Mouse (Mus musculus) midbrain, embryonic 10.5 days (tissue): ENCODE results near the gene Nr0b2. TPM values are rescaled to one million over a fixed set of nuclear protein-coding genes. Genes with fewer than 3 reads are reported as not detected.

Source experiments
- DNase-seq: peaks from one replicate; pipeline ENCODE4 v3.0.0-alpha.2; 2017; ENCODE audit warnings: low spot score
- H3K27ac ChIP-seq: fragments of 300-500 bp; sonication (generic); replicated peaks from 2 replicates; pipeline ENCODE4 v1.5.1; 2016; ENCODE audit warnings: mild to moderate bottlenecking
- H3K27me3 ChIP-seq: fragments of 300-500 bp; sonication (generic); 2 replicates; pipeline ENCODE4 v1.6.1; 2016; ENCODE audit warnings: low read depth, mild to moderate bottlenecking; ENCODE audit not compliant: poor library complexity, severe bottlenecking
- H3K36me3 ChIP-seq: fragments of 300-500 bp; sonication (generic); 2 replicates; pipeline ENCODE4 v1.6.1; 2016; ENCODE audit warnings: mild to moderate bottlenecking, moderate library complexity
- H3K4me1 ChIP-seq: fragments of 300-500 bp; sonication (generic); 2 replicates; pipeline ENCODE4 v1.6.1; 2016
- H3K4me3 ChIP-seq: fragments of 300-500 bp; sonication (generic); 2 replicates; pipeline ENCODE4 v1.5.1; 2016; ENCODE audit warnings: mild to moderate bottlenecking, moderate library complexity
- H3K9me3 ChIP-seq: fragments of 300-500 bp; sonication (generic); replicated peaks from 2 replicates; pipeline ENCODE4 v1.6.1; 2016; ENCODE audit warnings: mild to moderate bottlenecking
- WGBS: fragments of 180-500 bp; shearing (Covaris S2); methylation state at CpG from one replicate; pipeline ENCODE4 v1.1.7; 2016; 5-methylcytosine and 5-hydroxymethylcytosine counted together
- polyA plus RNA-seq: library from polyadenylated mRNA; unstranded; fragments of >200 nt; fragmentation: Nextera tagmentation; extraction: Ambion mirVana; gene quantifications from 2 replicates; pipeline ENCODE4 v1.2.1, GENCODE M21; 2016

Gene Nr0b2
- polyA plus RNA-seq, 1 experiment from 2014 or later, result 0.17 TPM

DNA sequence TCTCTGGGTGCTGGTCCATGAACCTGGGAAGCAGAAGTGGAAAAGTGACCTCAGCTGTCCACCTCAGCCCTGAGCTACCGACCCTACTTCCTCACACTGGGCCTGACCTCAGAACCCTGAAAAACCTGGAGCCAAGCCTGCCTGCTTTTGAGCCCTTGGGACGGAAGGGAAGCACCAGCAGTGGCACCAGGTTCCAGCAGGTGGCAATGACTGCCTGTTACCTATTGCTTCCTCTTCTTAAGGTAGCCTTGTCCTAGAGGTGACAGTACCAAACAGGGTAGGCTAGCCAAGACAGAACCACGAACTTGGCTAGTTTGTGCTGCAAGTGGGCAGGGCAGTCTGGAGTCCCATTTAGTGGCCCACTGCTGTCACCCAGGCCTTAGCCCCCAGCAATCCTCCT, 20.4 kb upstream of the Nr0b2 start:
- Histone ChIP-seq H3K27ac (no peak overlapping the region), H3K36me3 (peaks cover 99% of the 10 kb centered on the region), H3K4me3 (no peak overlapping the region), H3K4me1 (0 out of 2 replicates have a peak, but pooled peaks cover 2% of the 10 kb centered on the region), H3K9me3 (no peaks in the 10 kb centered on the region), H3K27me3 (no peaks in the 10 kb centered on the region)
- no peak for DNase-seq
- 87% methylated on average over 3 of the region's 3 CpGs for WGBS

- 93% methylated on average over 3 of the region's 3 CpGs for WGBS
- H3K36me3 ChIP-seq, result peaks cover 100% of the 10 kb centered on the region
- no peaks in the 10 kb centered on the region for H3K9me3 ChIP-seq
Observed at GRCm38 (mm10) chr4:133536081-133536480, 17.1 kb upstream of the Nr0b2 start.

DNA sequence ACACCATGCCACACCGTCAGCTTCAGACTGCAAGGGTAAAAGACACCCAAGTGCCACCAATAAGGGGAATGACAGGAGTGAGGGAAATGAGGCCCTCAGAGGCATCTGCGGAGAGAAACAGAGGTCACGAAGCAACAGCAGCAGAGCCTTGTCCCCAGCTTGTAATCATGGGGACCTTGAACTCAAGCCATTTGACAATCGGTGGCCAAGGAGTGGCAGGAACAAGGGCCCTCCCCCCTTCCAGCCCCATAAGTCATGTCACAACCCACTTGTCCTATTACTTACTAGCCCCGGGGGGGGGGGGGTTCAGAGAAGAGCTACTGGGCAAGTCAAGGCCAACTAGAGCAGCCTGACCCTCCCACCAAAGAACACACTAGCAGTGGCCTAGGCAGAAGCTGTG, 16.5 kb upstream of the Nr0b2 start:
- Histone ChIP-seq H3K9me3 (no peaks in the 10 kb centered on the region), H3K4me1 (no peaks in the 10 kb centered on the region), H3K36me3 (peaks cover 100% of the 10 kb centered on the region), H3K4me3 (no peak overlapping the region), H3K27me3 (no peaks in the 10 kb centered on the region), H3K27ac (no peak overlapping the region)
- WGBS, result 94% methylated on average over 5 of the region's 5 CpGs
- DNase-seq, result no peak

More at GRCm38 (mm10) chr4:133536081-133536480, 17.1 kb upstream of the Nr0b2 start:
- Histone ChIP-seq H3K27me3 (no peaks in the 10 kb centered on the region), H3K27ac (no peak overlapping the region), H3K4me3 (no peak overlapping the region), H3K4me1 (no peaks in the 10 kb centered on the region)
- DNase-seq, result no peak

DNA sequence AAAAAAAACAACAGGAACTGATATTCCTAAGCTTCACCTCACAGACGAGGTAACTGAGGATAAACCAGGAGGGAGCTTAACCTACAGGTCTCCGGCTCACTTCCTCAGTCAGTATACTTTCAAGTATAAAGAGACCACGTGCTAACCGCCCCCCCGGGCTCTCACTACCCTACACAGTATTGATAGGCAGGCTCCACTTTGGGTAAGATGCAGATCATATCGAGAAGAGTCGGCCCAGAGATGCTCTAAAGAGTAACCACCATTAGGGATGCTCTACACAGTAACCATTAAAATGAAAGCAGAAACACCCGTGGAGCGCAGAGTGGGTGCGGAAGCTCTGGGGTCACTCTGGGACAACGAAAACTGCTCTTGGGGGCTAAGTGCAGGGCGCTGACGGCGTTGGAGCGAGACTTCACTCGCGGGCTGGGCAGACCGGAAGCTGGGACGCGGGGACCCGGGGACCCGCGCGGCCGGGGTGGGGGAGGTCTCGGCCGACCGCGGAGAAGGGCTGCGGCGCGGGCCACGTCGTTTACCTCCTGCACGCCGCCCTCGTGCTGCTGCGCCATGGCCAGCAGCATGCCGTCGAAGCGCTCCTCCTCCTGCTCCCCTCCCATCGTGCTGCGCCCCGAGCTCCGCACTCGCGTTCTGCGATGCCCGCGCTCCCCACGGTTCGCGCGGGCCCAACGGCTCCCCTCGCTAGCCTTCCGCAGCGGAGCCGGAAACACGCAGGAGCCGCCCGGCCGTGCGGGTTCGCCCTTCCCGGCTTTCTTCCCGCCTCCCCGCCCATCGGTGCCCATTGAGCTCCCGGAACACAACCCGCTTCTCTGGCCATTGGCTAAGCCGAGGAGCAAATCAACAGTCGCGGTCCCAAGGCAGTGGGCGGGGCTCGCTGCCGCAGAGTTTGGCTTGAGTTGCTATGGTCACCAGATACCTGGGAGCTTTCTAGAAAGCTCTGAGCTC, 7.6 kb upstream of the Nr0b2 start, which contains the start of gene Nudc:
Nudc (minus strand) TSS at position 725 of the 960 bp plus-strand sequence.
- H3K36me3 ChIP-seq, result peaks cover 37% of the 10 kb centered on the region
- H3K4me1 ChIP-seq, result peaks cover 21% of the 10 kb centered on the region
- no peaks in the 10 kb centered on the region for H3K27me3 ChIP-seq
- H3K27ac ChIP-seq, result peak within 1 kb of the TSS; percentile 94
- H3K9me3 ChIP-seq, result 0 out of 2 replicates have a peak, but pooled peaks cover 5% of the 10 kb centered on the region
- H3K4me3 ChIP-seq, result peak within 1 kb of the TSS; percentile 96
- DNase-seq, result peak; percentile 98
- WGBS, result under 1% methylated on average over 76 of the region's 77 CpGs

GRCm38 (mm10) chr4:133552029-133552428, 1.1 kb upstream of the Nr0b2 start:
- Histone ChIP-seq H3K27me3 (no peaks in the 10 kb centered on the region; the same call in 1 of the 2 replicates), H3K4me1 (peaks cover 1% of the 10 kb centered on the region), H3K4me3 (no peak overlapping the region), H3K9me3 (0 out of 2 replicates have a peak, but pooled peaks cover 5% of the 10 kb centered on the region), H3K27ac (no peak overlapping the region), H3K36me3 (no peaks in the 10 kb centered on the region)
- no peak for DNase-seq
- WGBS, result 92% methylated on average over 1 of the region's 1 CpGs

DNA sequence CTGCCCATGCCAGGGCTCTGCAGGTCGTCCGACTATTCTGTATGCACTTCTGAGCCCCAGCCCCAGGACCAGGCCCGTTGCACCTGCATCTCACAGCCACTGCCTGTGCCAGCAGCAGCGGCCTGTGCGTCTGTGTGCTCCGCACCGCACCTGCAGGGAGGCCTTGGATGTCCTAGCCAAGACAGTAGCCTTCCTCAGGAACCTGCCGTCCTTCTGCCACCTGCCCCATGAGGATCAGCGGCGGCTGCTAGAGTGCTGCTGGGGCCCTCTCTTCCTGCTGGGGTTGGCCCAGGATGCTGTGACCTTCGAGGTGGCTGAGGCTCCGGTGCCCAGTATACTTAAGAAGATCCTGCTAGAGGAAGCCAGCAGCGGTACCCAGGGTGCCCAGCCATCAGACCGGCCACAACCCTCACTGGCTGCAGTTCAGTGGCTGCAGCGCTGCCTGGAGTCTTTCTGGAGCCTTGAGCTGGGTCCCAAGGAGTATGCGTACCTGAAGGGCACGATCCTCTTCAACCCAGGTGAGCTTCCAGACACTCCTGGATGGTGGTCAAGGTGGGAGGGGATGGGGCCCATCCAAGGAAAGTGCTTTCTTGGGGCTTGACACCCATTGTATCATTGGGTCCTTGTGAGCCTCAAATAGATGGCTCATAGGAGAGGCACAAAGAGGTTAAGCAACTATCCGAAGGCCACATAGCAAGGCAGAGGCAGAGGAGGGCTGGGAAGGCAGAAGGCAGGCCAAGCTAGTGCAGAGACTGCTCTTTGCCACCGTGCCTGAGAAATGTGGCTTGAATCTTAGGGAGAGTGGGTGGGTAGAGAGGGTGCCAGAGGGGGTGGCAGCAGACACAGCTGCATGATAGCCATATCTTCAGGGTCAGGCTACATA, 513 bp downstream of the Nr0b2 start:
- DNase-seq, result no peak
- no peak overlapping the region for H3K27ac ChIP-seq

DNA sequence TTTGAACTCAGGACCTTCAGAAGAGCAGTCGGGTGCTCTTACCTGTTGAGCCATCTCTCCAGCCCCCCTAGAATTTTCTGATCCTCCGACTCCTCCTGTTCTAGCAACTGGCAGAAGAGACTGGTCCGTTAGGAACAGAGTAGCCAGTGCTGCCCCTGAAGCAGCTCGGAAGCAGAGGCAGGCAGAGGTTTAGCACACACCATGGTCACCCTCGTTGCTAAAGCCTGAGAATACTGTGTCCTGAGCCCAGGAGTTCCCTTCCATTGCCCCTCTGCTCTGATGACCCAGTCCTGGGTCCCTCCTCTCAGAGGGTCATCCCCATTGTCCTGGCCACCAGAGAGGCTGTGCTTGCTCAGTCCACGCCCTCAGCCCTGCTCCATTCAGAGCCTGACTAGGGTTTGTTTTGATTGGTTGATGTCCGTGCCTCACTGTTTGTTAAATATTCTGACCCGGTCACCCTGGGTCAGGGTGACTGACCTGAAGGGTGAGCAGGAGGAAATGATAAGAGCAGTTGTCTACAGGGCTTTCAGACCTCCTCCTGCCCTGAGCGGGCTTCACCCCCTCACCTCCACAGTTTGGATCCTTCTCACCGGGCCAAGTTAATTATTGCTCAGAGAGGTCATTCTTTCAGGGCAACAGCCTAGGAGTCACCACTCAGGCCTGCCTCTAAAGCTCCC, 4.0 kb downstream of the Nr0b2 start:
- Histone ChIP-seq H3K4me1 (peaks cover 8% of the 10 kb centered on the region), H3K4me3 (no peak overlapping the region), H3K27ac (no peak overlapping the region), H3K27me3 (no peaks in the 10 kb centered on the region), H3K36me3 (no peaks in the 10 kb centered on the region), H3K9me3 (no peaks in the 10 kb centered on the region)
- no peak for DNase-seq
- WGBS, result 35% methylated on average over 10 of the region's 10 CpGs

More for the DNA sequence above, 513 bp downstream of the Nr0b2 start:
- 78% methylated on average over 19 of the region's 19 CpGs for whole genome bisulfite sequencing
- Histone ChIP-seq H3K4me1 (peaks cover 8% of the 10 kb centered on the region), H3K9me3 (no peaks in the 10 kb centered on the region), H3K27me3 (no peaks in the 10 kb centered on the region; the same call in 1 of the 2 replicates), H3K4me3 (no peak overlapping the region), H3K36me3 (no peaks in the 10 kb centered on the region)

GRCm38 (mm10) chr4:133559846-133560245, 6.7 kb downstream of the Nr0b2 start:
- 76% methylated on average over 4 of the region's 4 CpGs for WGBS
- H3K9me3 ChIP-seq, result peaks cover 5% of the 10 kb centered on the region; the same call in 1 of the 2 replicates
- DNase-seq, result no peak
- H3K27me3 ChIP-seq, result no peaks in the 10 kb centered on the region
- no peaks in the 10 kb centered on the region for H3K36me3 ChIP-seq
- no peak overlapping the region for H3K4me3 ChIP-seq
- H3K27ac ChIP-seq, result no peak overlapping the region
- peaks cover 8% of the 10 kb centered on the region for H3K4me1 ChIP-seq

DNA sequence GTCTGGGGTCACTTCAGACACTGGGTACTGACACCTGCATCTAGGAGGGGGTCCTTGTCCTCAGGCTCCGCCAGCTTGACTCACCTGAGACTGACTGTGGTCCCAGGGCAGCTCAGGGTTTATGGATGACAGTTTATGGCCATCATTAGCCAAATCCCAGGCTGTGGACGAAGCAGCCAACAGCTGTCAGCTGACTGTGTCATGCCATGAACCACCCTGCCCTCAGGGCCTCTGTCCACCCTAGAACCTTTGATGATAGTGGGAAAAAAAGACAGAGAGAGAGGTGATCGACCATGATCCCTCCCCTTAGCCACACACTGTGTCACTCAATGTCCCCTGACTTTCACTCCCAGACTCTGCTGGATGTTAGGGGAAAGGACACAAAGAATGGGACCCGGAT, 8.4 kb downstream of the Nr0b2 start:
- Histone ChIP-seq H3K4me3 (no peak overlapping the region), H3K27me3 (no peaks in the 10 kb centered on the region), H3K9me3 (peaks cover 5% of the 10 kb centered on the region; the same call in 1 of the 2 replicates), H3K36me3 (no peaks in the 10 kb centered on the region), H3K27ac (no peak overlapping the region), H3K4me1 (peaks cover 8% of the 10 kb centered on the region)
- DNase-seq, result no peak
- WGBS, result 80% methylated on average over 4 of the region's 4 CpGs

DNA sequence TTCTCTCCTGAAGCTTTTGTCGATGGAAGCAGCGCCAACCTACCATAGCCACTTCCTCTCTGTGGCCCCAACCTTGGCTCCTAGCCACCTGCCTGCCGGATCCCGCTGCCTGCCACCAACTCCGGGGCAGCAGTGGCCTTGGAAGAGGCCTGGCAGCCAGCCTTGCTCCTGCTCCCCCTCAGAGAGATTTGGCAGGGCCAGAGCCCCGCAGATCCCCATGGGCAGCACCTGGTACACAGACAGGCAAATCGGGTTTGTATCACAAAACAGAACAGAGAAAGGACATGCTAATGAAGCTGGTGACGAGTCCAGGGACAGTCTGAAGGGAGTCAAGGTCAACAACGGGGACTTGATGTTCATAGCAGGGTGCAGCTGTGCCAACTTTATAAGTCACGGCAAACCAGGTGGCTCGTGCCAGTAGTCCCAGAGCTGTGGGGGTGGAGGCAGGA, 10.0 kb downstream of the Nr0b2 start:
- WGBS, result 81% methylated on average over 11 of the region's 11 CpGs
- no peak overlapping the region for H3K27ac ChIP-seq
- no peak for DNase-seq
- H3K36me3 ChIP-seq, result no peaks in the 10 kb centered on the region
- no peaks in the 10 kb centered on the region for H3K4me1 ChIP-seq
- H3K4me3 ChIP-seq, result no peak overlapping the region
- H3K9me3 ChIP-seq, result peaks cover 5% of the 10 kb centered on the region; the same call in 1 of the 2 replicates
- H3K27me3 ChIP-seq, result no peaks in the 10 kb centered on the region

- Histone ChIP-seq H3K4me1 (no peaks in the 10 kb centered on the region), H3K27ac (no peak overlapping the region), H3K9me3 (peaks cover 5% of the 10 kb centered on the region; the same call in 1 of the 2 replicates), H3K27me3 (no peaks in the 10 kb centered on the region), H3K36me3 (no peaks in the 10 kb centered on the region), H3K4me3 (no peak overlapping the region)
- DNase-seq, result no peak
- WGBS, result 33% methylated on average over 8 of the region's 8 CpGs
Observed at GRCm38 (mm10) chr4:133567251-133567650, 14.1 kb downstream of the Nr0b2 start.
